Mouse (Mus musculus) embryonic facial prominence, embryonic 10.5 days (tissue): Measurements from ENCODE around the gene Exph5. TPM values are rescaled to one million over a fixed set of nuclear protein-coding genes. Genes with fewer than 3 reads are reported as not detected.

Experiments used
- DNase-seq: peaks from one replicate; pipeline ENCODE4 v3.0.0-alpha.2; 2017; ENCODE audit warnings: low spot score
- H3K27ac ChIP-seq: fragments of 300-500 bp; sonication (generic); replicated peaks from 2 replicates; pipeline ENCODE4 v1.5.1; 2016; ENCODE audit warnings: mild to moderate bottlenecking
- H3K27me3 ChIP-seq: fragments of 300-500 bp; sonication (generic); replicated peaks from 2 replicates; pipeline ENCODE4 v1.6.1; 2016; ENCODE audit warnings: low read depth, mild to moderate bottlenecking; ENCODE audit not compliant: poor library complexity, severe bottlenecking
- H3K36me3 ChIP-seq: fragments of 300-500 bp; sonication (generic); replicated peaks from 2 replicates; pipeline ENCODE4 v1.6.1; 2016; ENCODE audit warnings: mild to moderate bottlenecking, moderate library complexity
- H3K4me1 ChIP-seq: fragments of 300-500 bp; sonication (generic); 2 replicates; pipeline ENCODE4 v1.6.1; 2016
- H3K4me3 ChIP-seq: fragments of 300-500 bp; sonication (generic); 2 replicates; pipeline ENCODE4 v1.5.1; 2016; ENCODE audit warnings: mild to moderate bottlenecking, moderate library complexity
- H3K9me3 ChIP-seq: fragments of 300-500 bp; sonication (generic); 2 replicates; pipeline ENCODE4 v1.6.1; 2016; ENCODE audit warnings: mild to moderate bottlenecking
- WGBS: fragments of 180-500 bp; shearing (Covaris S2); methylation state at CpG from one replicate; pipeline ENCODE4 v1.1.7; 2016; 5-methylcytosine and 5-hydroxymethylcytosine counted together
- polyA plus RNA-seq: library from polyadenylated mRNA; unstranded; fragments of >200 nt; fragmentation: Nextera tagmentation; extraction: Ambion mirVana; gene quantifications from 2 replicates; pipeline ENCODE4 v1.2.1, GENCODE M21; 2016

Exph5 gene
- polyA plus RNA-seq, 1 experiment from 2014 or later: 1.7 TPM

DNA sequence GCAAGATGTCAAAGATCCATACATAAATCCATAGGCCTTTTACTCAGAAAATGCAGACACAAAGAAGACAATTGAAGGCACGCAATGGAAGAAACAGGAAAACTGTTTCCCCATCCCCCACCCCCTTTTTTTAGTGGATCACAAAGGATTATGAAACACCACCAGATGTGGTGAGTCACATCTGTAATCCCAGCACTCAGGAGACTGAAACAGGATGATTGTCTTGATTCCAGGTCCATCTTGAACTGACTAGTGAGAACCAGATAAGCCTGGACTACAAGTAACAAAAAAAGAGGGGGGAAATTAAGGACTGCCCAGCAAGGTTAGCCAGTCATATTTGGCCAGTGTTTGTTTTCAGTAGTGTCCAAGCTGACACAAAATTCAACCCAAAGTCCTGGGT, 25.1 kb upstream of the Exph5 start:
- no peak for DNase-seq
- Histone ChIP-seq H3K4me3 (no peak overlapping the region), H3K27ac (no peak overlapping the region), H3K27me3 (no peaks in the 10 kb centered on the region), H3K36me3 (no peaks in the 10 kb centered on the region), H3K9me3 (no peaks in the 10 kb centered on the region), H3K4me1 (peaks cover 11% of the 10 kb centered on the region)
- WGBS: 87% methylated on average over 1 of the region's 1 CpGs

DNA sequence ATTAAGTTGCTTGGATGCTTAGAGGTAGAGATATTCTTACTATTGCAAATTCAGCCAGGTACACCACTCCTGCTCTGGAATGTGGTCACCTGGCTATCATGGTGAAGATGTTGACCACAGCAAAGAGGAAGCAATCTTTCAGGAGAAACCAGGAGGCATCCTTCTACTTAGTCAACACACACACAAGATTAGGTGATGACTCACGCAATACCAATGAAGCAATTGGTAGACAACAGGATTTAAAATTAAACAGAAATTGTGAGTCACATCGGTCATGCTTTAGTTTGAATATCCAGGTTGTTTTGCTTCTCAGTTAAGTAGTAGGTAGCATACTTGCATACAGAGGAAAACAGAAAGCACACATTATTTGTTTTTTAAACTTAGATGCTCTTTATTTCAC, 22.5 kb upstream of the Exph5 start:
- no peak for DNase-seq
- no peak overlapping the region for H3K4me3 ChIP-seq
- no peaks in the 10 kb centered on the region for H3K27me3 ChIP-seq
- 93% methylated on average over 2 of the region's 2 CpGs for WGBS
- no peak overlapping the region for H3K27ac ChIP-seq
- H3K4me1 ChIP-seq: peaks cover 5% of the 10 kb centered on the region; the same call in 1 of the 2 replicates
- no peaks in the 10 kb centered on the region for H3K9me3 ChIP-seq
- H3K36me3 ChIP-seq: no peaks in the 10 kb centered on the region

DNA sequence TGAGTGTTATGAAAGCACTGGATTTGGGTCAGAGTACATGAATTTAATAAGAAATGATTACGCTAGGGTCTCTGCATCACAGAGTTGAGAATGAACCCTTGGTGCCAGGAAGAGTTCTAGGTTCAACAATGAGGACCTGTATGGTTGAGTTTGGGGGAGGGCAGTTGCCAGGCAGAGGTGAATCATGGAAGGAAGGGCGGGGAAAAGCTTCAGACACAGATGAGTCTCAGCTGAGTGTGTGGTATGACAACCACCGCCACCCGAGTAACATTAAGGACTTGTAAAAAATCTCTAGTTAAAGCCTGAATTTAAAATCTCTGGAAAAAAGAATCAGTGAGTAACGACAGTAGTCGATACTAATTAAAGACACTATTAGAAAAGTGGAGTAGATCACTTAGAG, 14.7 kb upstream of the Exph5 start:
- no peaks in the 10 kb centered on the region for H3K27me3 ChIP-seq
- no peak for DNase-seq
- no peak overlapping the region for H3K27ac ChIP-seq
- no peaks in the 10 kb centered on the region for H3K36me3 ChIP-seq
- WGBS: 81% methylated on average over 6 of the region's 6 CpGs
- H3K4me3 ChIP-seq: no peak overlapping the region
- no peaks in the 10 kb centered on the region for H3K9me3 ChIP-seq
- no peaks in the 10 kb centered on the region for H3K4me1 ChIP-seq

DNA sequence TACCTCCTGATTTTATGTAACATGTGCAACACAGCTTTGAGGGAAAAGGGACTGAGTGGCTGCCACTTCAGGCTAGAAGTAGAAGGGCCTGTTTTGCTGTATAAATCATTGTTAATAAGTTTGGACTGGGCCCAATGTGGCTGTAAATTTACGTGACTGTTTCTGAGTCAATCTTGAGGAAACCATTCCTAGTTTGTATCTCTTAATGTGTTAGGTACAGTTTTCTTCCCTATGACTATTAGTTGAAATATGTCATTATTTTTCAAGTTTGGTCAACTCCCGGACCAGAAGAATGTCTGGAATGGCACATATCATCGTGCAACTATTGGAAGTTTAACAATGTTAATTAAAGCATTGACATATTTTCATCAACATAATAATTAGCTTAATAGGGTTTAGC, 11.5 kb upstream of the Exph5 start:
- H3K27ac ChIP-seq: no peak overlapping the region
- H3K36me3 ChIP-seq: no peaks in the 10 kb centered on the region
- 86% methylated on average over 3 of the region's 3 CpGs for WGBS
- DNase-seq: no peak
- H3K9me3 ChIP-seq: no peaks in the 10 kb centered on the region
- no peak overlapping the region for H3K4me3 ChIP-seq
- H3K27me3 ChIP-seq: no peaks in the 10 kb centered on the region
- no peaks in the 10 kb centered on the region for H3K4me1 ChIP-seq

DNA sequence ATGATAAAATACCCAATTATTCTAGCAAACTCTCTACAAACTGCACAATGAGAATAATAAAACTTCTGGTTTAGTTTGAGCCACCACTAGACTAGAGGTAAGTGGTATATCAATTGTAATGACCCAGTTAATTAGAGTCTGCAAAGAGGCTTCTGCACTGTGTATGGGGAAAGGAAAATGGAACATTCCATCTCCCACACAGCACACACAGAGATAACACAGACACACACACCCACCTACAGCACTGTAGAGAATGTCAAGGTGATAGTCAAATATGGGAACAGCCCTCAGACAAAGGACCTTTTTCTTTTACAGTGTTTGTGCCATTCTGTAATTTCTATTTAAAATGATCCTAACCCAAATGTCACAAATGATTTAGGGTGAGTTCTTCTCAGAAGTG, 8.6 kb upstream of the Exph5 start:
- DNase-seq: no peak
- no peaks in the 10 kb centered on the region for H3K4me1 ChIP-seq
- H3K36me3 ChIP-seq: no peaks in the 10 kb centered on the region
- H3K4me3 ChIP-seq: no peak overlapping the region
- no peaks in the 10 kb centered on the region for H3K27me3 ChIP-seq
- H3K9me3 ChIP-seq: no peaks in the 10 kb centered on the region
- no peak overlapping the region for H3K27ac ChIP-seq

DNA sequence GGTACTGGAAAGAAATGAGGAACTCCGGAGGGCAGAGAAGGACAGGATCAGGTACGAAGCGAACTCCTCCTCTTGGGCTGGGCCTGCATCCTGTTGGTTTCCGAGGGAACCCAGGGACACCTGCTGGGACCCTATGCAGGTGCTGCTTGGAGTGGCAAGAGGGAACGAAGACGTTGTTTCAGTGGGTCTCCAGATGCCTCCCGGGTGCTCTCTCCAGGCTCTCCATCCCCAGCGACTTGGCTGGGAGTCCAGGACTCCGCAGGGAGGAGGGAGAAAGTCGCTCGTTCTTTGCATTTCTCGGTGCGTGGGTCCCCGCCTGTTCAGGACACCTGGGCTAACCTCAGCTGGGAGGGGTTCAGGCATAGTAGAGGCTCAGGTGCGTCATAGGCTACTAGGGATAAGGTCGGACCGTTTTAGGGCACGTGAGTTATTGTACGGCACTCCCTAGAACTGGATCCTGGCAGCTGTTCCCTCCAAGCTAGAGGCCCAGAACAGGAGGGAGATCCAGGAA, 386 bp downstream of the Exph5 start:
- 5% methylated on average over 19 of the region's 19 CpGs for WGBS

DNA sequence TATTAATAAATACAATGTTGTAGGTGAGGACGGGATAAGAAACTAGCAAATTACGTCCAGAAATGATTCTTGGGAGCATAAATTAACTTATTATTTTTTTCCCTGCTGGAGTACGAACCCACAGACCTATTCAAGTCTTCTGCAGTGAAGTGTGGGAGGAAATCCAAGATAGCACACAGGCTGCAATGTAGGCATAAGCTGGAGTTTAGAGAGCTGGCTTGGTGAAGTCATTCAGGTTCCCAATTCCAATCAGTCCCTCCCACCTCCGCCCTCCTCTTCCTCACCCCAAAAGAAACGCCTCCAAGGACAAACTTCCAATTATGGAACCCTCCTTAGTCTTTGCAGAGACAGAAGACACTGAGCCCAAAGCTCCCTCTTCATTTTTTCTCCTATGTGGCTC, 945 bp downstream of the Exph5 start:
- WGBS: 64% methylated on average over 5 of the region's 5 CpGs

More for the DNA sequence above, 386 bp downstream of the Exph5 start:
- Histone ChIP-seq H3K36me3 (no peaks in the 10 kb centered on the region), H3K4me1 (peaks cover 12% of the 10 kb centered on the region), H3K4me3 (peak overlapping the region; percentile 53), H3K27me3 (peaks cover 32% of the 10 kb centered on the region), H3K9me3 (no peaks in the 10 kb centered on the region), H3K27ac (no peak overlapping the region; the same call in 1 of the 2 replicates)
- DNase-seq: peak; percentile 25

DNA sequence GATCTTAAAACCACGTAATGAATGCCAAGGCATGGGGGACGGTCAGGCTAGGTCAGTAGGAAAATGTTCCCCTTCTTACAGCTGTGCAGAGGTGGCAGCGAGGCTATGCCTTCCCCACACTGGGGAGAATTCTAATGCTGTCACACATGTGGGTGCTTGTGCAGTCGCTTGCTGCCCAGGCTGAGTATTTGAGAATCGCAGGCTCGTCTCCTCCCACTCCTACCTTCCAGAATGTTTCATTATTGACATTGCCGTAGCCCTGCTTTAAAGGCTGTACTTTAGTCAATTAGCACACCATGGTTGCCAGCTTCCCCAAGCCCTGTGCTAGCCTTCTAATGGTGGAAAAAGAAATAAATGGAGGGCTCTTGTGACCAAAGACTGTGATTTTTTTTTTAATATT, 6.4 kb downstream of the Exph5 start:
- Histone ChIP-seq H3K36me3 (no peaks in the 10 kb centered on the region), H3K9me3 (no peaks in the 10 kb centered on the region), H3K4me1 (no peaks in the 10 kb centered on the region), H3K4me3 (no peak overlapping the region), H3K27me3 (peaks cover 8% of the 10 kb centered on the region), H3K27ac (no peak overlapping the region)
- DNase-seq: no peak
- WGBS: 76% methylated on average over 7 of the region's 7 CpGs

More for the DNA sequence above, 945 bp downstream of the Exph5 start:
- Histone ChIP-seq H3K4me3 (peak overlapping the region; percentile 53; the same call in 1 of the 2 replicates), H3K27me3 (peaks cover 32% of the 10 kb centered on the region), H3K4me1 (peaks cover 12% of the 10 kb centered on the region), H3K36me3 (no peaks in the 10 kb centered on the region), H3K27ac (no peak overlapping the region), H3K9me3 (no peaks in the 10 kb centered on the region)
- DNase-seq: no peak

DNA sequence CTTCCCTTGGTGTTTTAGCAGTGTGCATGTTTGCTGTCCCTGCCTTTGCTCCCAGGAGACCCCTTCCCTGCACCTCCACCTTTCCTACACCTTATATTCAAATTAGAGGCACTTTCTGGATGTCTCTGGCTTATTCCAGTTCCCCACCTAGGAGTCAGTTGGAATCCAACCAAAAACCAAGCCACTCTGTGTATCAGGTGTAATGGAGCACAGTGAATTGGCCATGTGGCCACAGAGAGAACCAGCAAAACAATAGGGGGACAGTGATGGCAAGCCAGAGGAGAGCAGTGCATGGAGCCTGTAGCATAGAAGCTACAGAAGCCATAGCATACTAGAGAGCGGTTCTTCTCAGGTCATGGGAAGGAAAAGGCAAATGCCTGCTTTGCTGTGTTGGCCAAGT, 11.5 kb downstream of the Exph5 start:
- no peak for DNase-seq
- no peaks in the 10 kb centered on the region for H3K4me1 ChIP-seq
- H3K9me3 ChIP-seq: no peaks in the 10 kb centered on the region
- no peaks in the 10 kb centered on the region for H3K36me3 ChIP-seq
- WGBS: 88% methylated on average over 1 of the region's 1 CpGs
- H3K27ac ChIP-seq: no peak overlapping the region
- H3K4me3 ChIP-seq: no peak overlapping the region
- H3K27me3 ChIP-seq: no peaks in the 10 kb centered on the region

DNA sequence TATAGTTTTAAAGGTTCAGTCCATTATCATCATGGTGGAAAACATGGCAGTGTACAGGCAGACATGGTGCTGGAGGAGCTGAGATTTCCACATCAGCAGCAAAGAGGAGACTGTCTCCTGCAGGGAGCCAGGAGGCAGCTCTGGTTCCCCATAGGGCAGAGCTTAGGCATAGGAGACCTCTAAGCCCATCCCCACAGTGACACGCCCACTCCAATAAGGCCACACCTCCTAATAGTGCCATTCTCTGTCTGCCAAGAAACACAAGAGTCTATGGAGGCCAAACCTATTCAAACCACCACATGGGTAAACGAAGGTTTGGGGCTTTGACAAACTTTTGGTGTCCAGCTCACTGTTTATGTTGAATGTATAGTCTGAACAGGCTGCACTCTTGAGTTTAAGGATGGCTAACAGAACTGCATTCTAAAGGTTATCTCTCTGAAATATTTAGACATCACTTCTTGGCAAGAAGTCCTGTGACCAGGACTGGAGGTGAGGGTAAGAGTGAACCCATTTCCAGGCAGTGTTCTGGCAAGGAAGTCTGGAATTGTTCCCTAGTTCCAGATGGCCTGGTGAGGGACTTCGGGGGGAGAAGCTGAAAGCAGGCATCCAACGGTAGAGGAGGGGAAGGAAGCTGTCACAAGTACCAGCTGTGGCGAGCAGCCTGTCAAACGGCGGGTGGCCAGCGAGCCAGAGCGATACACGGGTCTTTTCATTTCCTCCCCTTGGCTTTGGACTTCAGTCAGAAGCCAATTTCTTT, 19.6 kb downstream of the Exph5 start:
- H3K27ac ChIP-seq: no peak overlapping the region
- no peaks in the 10 kb centered on the region for H3K27me3 ChIP-seq
- H3K36me3 ChIP-seq: no peaks in the 10 kb centered on the region
- peaks cover 4% of the 10 kb centered on the region; the same call in 1 of the 2 replicates for H3K4me1 ChIP-seq
- H3K4me3 ChIP-seq: no peak overlapping the region
- no peaks in the 10 kb centered on the region for H3K9me3 ChIP-seq
- DNase-seq: no peak
- WGBS: 68% methylated on average over 10 of the region's 10 CpGs

DNA sequence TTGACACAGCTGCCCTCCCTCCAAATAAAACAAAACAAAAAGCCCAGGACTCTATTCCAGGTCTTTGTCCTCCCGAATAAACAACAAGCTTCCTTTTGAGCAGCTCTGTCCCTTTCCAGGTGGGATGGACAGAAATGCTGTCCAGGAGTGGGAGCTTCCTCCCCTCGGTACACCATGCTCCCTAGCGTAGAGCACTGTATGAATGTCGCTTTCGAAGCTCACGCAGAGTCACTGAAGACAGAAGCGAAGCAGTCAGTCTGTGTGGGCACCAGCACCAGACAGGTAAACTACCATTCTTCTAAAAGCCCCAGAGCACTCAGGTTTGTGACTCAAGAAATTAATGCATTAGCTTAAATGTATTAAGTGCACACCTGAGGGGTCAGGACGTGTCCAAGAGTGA, 20.2 kb downstream of the Exph5 start:
- no peak overlapping the region for H3K4me3 ChIP-seq
- DNase-seq: no peak
- peaks cover 4% of the 10 kb centered on the region; the same call in 1 of the 2 replicates for H3K4me1 ChIP-seq
- no peaks in the 10 kb centered on the region for H3K36me3 ChIP-seq
- H3K27ac ChIP-seq: no peak overlapping the region
- no peaks in the 10 kb centered on the region for H3K9me3 ChIP-seq
- WGBS: 89% methylated on average over 8 of the region's 8 CpGs
- H3K27me3 ChIP-seq: no peaks in the 10 kb centered on the region

DNA sequence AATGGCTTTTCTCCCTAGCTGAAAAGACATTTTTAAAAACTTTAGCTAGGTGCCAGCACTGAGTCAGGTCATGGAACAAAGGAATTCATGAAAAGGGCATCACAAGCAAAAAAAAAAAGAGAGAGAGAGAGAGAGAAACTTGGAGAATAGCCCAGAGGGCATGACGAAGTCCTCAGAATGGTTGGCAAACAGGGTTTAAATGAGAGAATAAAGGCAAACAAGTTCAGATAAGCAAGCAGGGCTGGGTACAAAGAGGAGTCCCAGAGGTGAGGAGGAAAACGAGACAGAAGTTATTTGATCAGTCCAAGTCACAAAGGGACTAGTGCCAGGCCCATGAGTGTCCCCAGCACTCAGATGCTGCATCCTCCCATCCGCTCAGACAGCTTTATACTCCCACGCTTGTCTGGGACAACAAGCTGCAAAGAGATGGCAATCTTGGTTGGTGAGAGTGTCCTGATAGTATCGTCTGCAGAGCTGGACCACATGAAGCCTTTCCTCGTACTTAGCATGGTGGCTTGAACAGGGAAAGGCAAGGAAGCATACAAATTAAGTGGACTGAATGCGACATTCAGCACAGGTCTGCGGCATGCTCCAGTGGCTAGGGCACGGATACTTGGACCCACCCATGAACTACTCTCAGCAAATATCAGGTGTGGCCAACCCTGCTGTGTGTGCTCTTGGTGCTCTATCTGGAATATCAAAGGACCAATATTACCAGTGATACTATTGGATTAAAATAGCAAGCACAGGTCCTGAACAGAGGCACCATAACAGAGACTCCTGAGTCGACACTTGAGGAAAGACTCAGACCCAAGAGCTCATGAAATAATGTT, 22.2 kb downstream of the Exph5 start:
- WGBS: 85% methylated on average over 10 of the region's 10 CpGs
- H3K36me3 ChIP-seq: no peaks in the 10 kb centered on the region

More for the DNA sequence above, 22.2 kb downstream of the Exph5 start:
- no peaks in the 10 kb centered on the region for H3K9me3 ChIP-seq
- H3K27me3 ChIP-seq: no peaks in the 10 kb centered on the region
- H3K4me3 ChIP-seq: no peak overlapping the region
- peaks cover 4% of the 10 kb centered on the region; the same call in 1 of the 2 replicates for H3K4me1 ChIP-seq
- no peak for DNase-seq
- peak overlapping the region; percentile 30; the same call in 1 of the 2 replicates for H3K27ac ChIP-seq
